Mouse (Mus musculus): Measurements from ENCODE around the gene Hoxb6.
A peak's percentile ranks its signal among the peaks of the same experiment; 100 is the strongest.

The Hoxb6 gene

GRCm38 (mm10) chr11:96334998-96335397 lies 42.7 kb downstream of the Hoxb6 start:
- no peak for DNase-seq (ENCODE audit: low spot score)

- no peak for DNase-seq (ENCODE audit: low spot score)
These were observed 44.3 kb downstream of the Hoxb6 start for GRCm38 (mm10) chr11:96336597-96336996.

- DNase-seq (ENCODE audit: low spot score) = no peak
These were observed 44.8 kb downstream of the Hoxb6 start for GRCm38 (mm10) chr11:96337026-96337425.

GRCm38 (mm10) chr11:96338957-96339855 lies 46.9 kb downstream of the Hoxb6 start:
- no peak for DNase-seq (ENCODE audit: low spot score)

GRCm38 (mm10) chr11:96340698-96341365 lies 48.6 kb downstream of the Hoxb6 start:
- no peak for DNase-seq (ENCODE audit: low spot score)

- DNase-seq (ENCODE audit: low spot score) = no peak
These were observed 49.7 kb downstream of the Hoxb6 start for GRCm38 (mm10) chr11:96341701-96342575.

GRCm38 (mm10) chr11:96342576-96342930 lies 50.3 kb downstream of the Hoxb6 start:
- no peak for DNase-seq (ENCODE audit: low spot score)

- no peak for DNase-seq (ENCODE audit: low spot score)
These were observed 51.0 kb downstream of the Hoxb6 start for GRCm38 (mm10) chr11:96343206-96343745.

GRCm38 (mm10) chr11:96344061-96344877 lies 52.0 kb downstream of the Hoxb6 start:
- DNase-seq (ENCODE audit: low spot score) = no peak

GRCm38 (mm10) chr11:96344878-96345159 lies 52.5 kb downstream of the Hoxb6 start:
- DNase-seq (ENCODE audit: low spot score) = no peak

GRCm38 (mm10) chr11:96345220-96345892 lies 53.1 kb downstream of the Hoxb6 start:
- DNase-seq (ENCODE audit: low spot score) = no peak

- DNase-seq (ENCODE audit: low spot score) = peak; percentile 14
These were observed 53.9 kb downstream of the Hoxb6 start for GRCm38 (mm10) chr11:96345893-96346806.

GRCm38 (mm10) chr11:96346916-96347520 lies 54.7 kb downstream of the Hoxb6 start:
- peak; percentile 2 for DNase-seq (ENCODE audit: low spot score)

- no peak for DNase-seq (ENCODE audit: low spot score)
These were observed 55.4 kb downstream of the Hoxb6 start for GRCm38 (mm10) chr11:96347717-96348116.

- peak; percentile 44 for DNase-seq (ENCODE audit: low spot score)
These were observed 56.1 kb downstream of the Hoxb6 start for GRCm38 (mm10) chr11:96348141-96348928.

GRCm38 (mm10) chr11:96348988-96349387 lies 56.7 kb downstream of the Hoxb6 start:
- no peak for DNase-seq (ENCODE audit: low spot score)

- peak; percentile 23 for DNase-seq (ENCODE audit: low spot score)
These were observed 57.4 kb downstream of the Hoxb6 start for GRCm38 (mm10) chr11:96349491-96350340.

GRCm38 (mm10) chr11:96350341-96350624 lies 58.0 kb downstream of the Hoxb6 start, which contains the start of gene Hoxb2:
TSS of gene Hoxb2 (plus strand) at chr11:96350525.
- DNase-seq (ENCODE audit: low spot score) = no peak

Measured in yolk sac, embryonic 10.5 days (tissue).